In the genomic region with DNA sequence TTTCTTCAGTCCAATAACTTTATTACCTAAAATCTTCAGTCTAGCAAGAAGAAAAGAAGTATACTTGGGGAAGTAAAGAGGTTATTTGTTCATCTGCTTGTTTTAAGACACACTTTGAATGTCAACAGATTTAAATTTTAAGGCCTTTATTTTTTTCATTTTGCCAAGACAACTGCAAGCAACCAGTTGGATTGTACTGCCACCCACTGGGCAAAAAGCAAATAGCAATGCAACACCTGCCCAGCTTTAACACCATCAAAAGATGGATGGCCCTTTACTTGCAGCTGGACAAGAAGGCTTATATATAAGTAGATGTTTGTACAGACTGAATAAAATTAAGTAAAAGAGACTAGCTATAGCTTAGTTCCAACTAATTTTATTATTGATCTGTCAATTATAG, we compare ENCODE assay signal across 8 mouse cellular contexts. TPM values are rescaled to one million over a fixed set of nuclear protein-coding genes. Genes with fewer than 3 reads are reported as not detected.
DNase-seq lines count a peak whose midpoint lies in the region; ATAC-seq and TF ChIP-seq lines count a peak whose summit lies in the region.

No protein-coding gene starts in this region.

- TF ChIP-seq CTCF in cerebellum, adult 2 months (IDR thresholded peaks at IDR 0.05; ENCODE audit: borderline replicate concordance, insufficient read depth, low read depth, low read length), result peak; percentile 47; the same call in 1 of the 2 replicates

- H3K4me2 ChIP-seq in limb, embryonic 14.5 days (replicated peaks; ENCODE audit: low read depth, low read length, severe bottlenecking), result no peak overlapping the region

- no peak for TF ChIP-seq POLR2A in cerebellum, adult 2 months (IDR thresholded peaks at IDR 0.05; ENCODE audit: borderline replicate concordance, insufficient read depth, low read length)
- TF ChIP-seq POLR2A in limb, embryonic 14.5 days (IDR thresholded peaks at IDR 0.05; ENCODE audit: borderline replicate concordance, extremely low read depth, insufficient read depth, insufficient read length), result no peak

- peaks cover 21% of the 10 kb centered on the region for H3K36me3 ChIP-seq in limb, embryonic 14.5 days (ENCODE audit: control insufficient read depth, insufficient read depth, low read length)

- H3K4me3 ChIP-seq in cerebellum, adult 2 months (replicated peaks; ENCODE audit: insufficient read depth, low read depth, low read length), result no peak overlapping the region
- no peak overlapping the region for H3K4me3 ChIP-seq in limb, embryonic 14.5 days (replicated peaks; ENCODE audit: low read length)

- H3K9ac ChIP-seq in limb, embryonic 14.5 days (ENCODE audit: low read depth, low read length, severe bottlenecking), result no peak overlapping the region

- no peaks in the 10 kb centered on the region for H3K27me3 ChIP-seq in cerebellum, adult 2 months (ENCODE audit: control insufficient read depth, insufficient read depth, low read length)
- H3K27me3 ChIP-seq in limb, embryonic 14.5 days (ENCODE audit: control insufficient read depth, insufficient read depth, low read length), result no peaks in the 10 kb centered on the region

- ATAC-seq in limb, embryonic 14.5 days (ENCODE audit: low FRiP score, low read depth), result no peak

- H3K4me1 ChIP-seq in cerebellum, adult 2 months (ENCODE audit: control insufficient read depth, insufficient read depth, low read length), result no peaks in the 10 kb centered on the region
- no peaks in the 10 kb centered on the region for H3K4me1 ChIP-seq in limb, embryonic 14.5 days (ENCODE audit: control insufficient read depth, insufficient read depth, low read length)

- H3K9me3 ChIP-seq in limb, embryonic 14.5 days (ENCODE audit: control insufficient read depth, low read length), result no peaks in the 10 kb centered on the region

- peak; percentile 37 to 46 for DNase-seq in cerebellum, adult 2 months
- DNase-seq in cerebellum, adult 11-12 months, result no peak
- peak; percentile 51 for DNase-seq in urinary bladder, postnatal 25 days (ENCODE audit: low spot score)
- no peak for DNase-seq in urinary bladder, postnatal 10 days (ENCODE audit: low spot score)
- peak; percentile 65 for DNase-seq in embryo, embryonic 10 days (ENCODE audit: low spot score)
- DNase-seq in induced T-regulatory cell, adult 2 months (ENCODE audit: low read depth), result peak; percentile 72
- DNase-seq in limb, embryonic 14.5 days (ENCODE audit: low spot score), result peak; percentile 64
- peak; percentile 79 to 81 for DNase-seq in right cerebral cortex, adult 2 months (ENCODE audit: low spot score in 2 of 2)

- H3K27ac ChIP-seq in cerebellum, adult 2 months (ENCODE audit: insufficient read depth, low read length), result no peak overlapping the region
- H3K27ac ChIP-seq in limb, embryonic 14.5 days (replicated peaks; ENCODE audit: low read depth, low read length), result no peak overlapping the region

RNA-seq across cellular contexts. Expression of a gene that starts 27.3 kb away (rescaled TPM):
- polyA plus RNA-seq in cerebellum, adult 2 months (2012; rRNA removed), result 21.7 and 21.8 TPM in 2 replicates
- polyA plus RNA-seq in limb, embryonic 14.5 days (2012; rRNA removed), result 16.7 and 16.8 TPM in 2 replicates
- 23.3 and 28.3 TPM in 2 replicates for polyA plus RNA-seq in limb, embryonic 14.5 days (2014; fragmentation: Nextera tagmentation; extraction: Ambion mirVana)

Comparison
In these comparisons a context has a peak if more than half of its experiments do, and no peak if none do; other contexts are left out.
1. DNase-seq: peak in cerebellum, adult 2 months (2 of 2), urinary bladder, postnatal 25 days (single experiment), embryo, embryonic 10 days (single experiment), induced T-regulatory cell, adult 2 months (single experiment), limb, embryonic 14.5 days (single experiment) and right cerebral cortex, adult 2 months (2 of 2); none in cerebellum, adult 11-12 months (single experiment) and urinary bladder, postnatal 10 days (single experiment).